Mouse (Mus musculus): ENCODE measurements around the gene Camk2n1. TPM values are rescaled to one million over a fixed set of nuclear protein-coding genes. Genes with fewer than 3 reads are reported as not detected.
A peak's percentile ranks its signal among the peaks of the same experiment; 100 is the strongest.

Gene Camk2n1
- polyA plus RNA-seq, 2 experiments: 2.1 to 7.8 TPM

GRCm38 (mm10) chr4:138426778-138427705 lies 27.1 kb upstream of the Camk2n1 start:
- Histone ChIP-seq H3K27ac (replicated peaks; ENCODE audit: low read depth, low read length) (no peak overlapping the region), H3K4me2 (replicated peaks; ENCODE audit: low read depth, low read length, severe bottlenecking) (0 out of 2 replicates have a peak overlapping the region, but pooled peaks have one; percentile 13), H3K4me1 (ENCODE audit: control insufficient read depth, insufficient read depth, low read length) (no peaks in the 10 kb centered on the region), H3K4me3 (replicated peaks; ENCODE audit: low read length) (no peak overlapping the region), H3K36me3 (ENCODE audit: control insufficient read depth, insufficient read depth, low read length) (no peaks in the 10 kb centered on the region), H3K9ac (ENCODE audit: low read depth, low read length, severe bottlenecking) (no peak overlapping the region), H3K9me3 (ENCODE audit: control insufficient read depth, low read length) (no peaks in the 10 kb centered on the region), H3K27me3 (ENCODE audit: control insufficient read depth, insufficient read depth, low read length) (no peaks in the 10 kb centered on the region)
- ATAC-seq (ENCODE audit: low FRiP score, low read depth) (no peak), DNase-seq (ENCODE audit: low spot score) (peak; percentile 70)
- TF ChIP-seq POLR2A (IDR thresholded peaks at IDR 0.05; ENCODE audit: borderline replicate concordance, extremely low read depth, insufficient read depth, insufficient read length): no peak
- 42% methylated on average over 22 of the region's 22 CpGs for WGBS

- no peak overlapping the region for H3K9ac ChIP-seq (ENCODE audit: low read depth, low read length, severe bottlenecking)
- WGBS: 41% methylated on average over 3 of the region's 3 CpGs
- H3K9me3 ChIP-seq (ENCODE audit: control insufficient read depth, low read length): no peaks in the 10 kb centered on the region
- H3K27ac ChIP-seq (replicated peaks; ENCODE audit: low read depth, low read length): no peak overlapping the region
- H3K27me3 ChIP-seq (ENCODE audit: control insufficient read depth, insufficient read depth, low read length): no peaks in the 10 kb centered on the region
- H3K4me1 ChIP-seq (ENCODE audit: control insufficient read depth, insufficient read depth, low read length): no peaks in the 10 kb centered on the region
- TF ChIP-seq POLR2A (IDR thresholded peaks at IDR 0.05; ENCODE audit: borderline replicate concordance, extremely low read depth, insufficient read depth, insufficient read length): no peak
- no peak for ATAC-seq (ENCODE audit: low FRiP score, low read depth)
- H3K4me3 ChIP-seq (replicated peaks; ENCODE audit: low read length): no peak overlapping the region
- H3K4me2 ChIP-seq (replicated peaks; ENCODE audit: low read depth, low read length, severe bottlenecking): no peak overlapping the region
- H3K36me3 ChIP-seq (ENCODE audit: control insufficient read depth, insufficient read depth, low read length): no peaks in the 10 kb centered on the region
- DNase-seq (ENCODE audit: low spot score): no peak
Observed at GRCm38 (mm10) chr4:138429778-138430177, 24.3 kb upstream of the Camk2n1 start.

GRCm38 (mm10) chr4:138431340-138431739 lies 22.8 kb upstream of the Camk2n1 start:
- Histone ChIP-seq H3K9ac (ENCODE audit: low read depth, low read length, severe bottlenecking) (no peak overlapping the region), H3K4me1 (ENCODE audit: control insufficient read depth, insufficient read depth, low read length) (peaks cover 6% of the 10 kb centered on the region; the same call in 1 of the 2 replicates), H3K4me2 (replicated peaks; ENCODE audit: low read depth, low read length, severe bottlenecking) (no peak overlapping the region), H3K27ac (replicated peaks; ENCODE audit: low read depth, low read length) (no peak overlapping the region), H3K4me3 (replicated peaks; ENCODE audit: low read length) (no peak overlapping the region), H3K36me3 (ENCODE audit: control insufficient read depth, insufficient read depth, low read length) (0 out of 2 replicates have a peak, but pooled peaks cover 2% of the 10 kb centered on the region), H3K9me3 (ENCODE audit: control insufficient read depth, low read length) (no peaks in the 10 kb centered on the region), H3K27me3 (ENCODE audit: control insufficient read depth, insufficient read depth, low read length) (no peaks in the 10 kb centered on the region)
- WGBS: 29% methylated on average over 8 of the region's 8 CpGs
- no peak for ATAC-seq (ENCODE audit: low FRiP score, low read depth)
- peak; percentile 9 for DNase-seq (ENCODE audit: low spot score)
- no peak for TF ChIP-seq POLR2A (IDR thresholded peaks at IDR 0.05; ENCODE audit: borderline replicate concordance, extremely low read depth, insufficient read depth, insufficient read length)

GRCm38 (mm10) chr4:138434347-138435316 lies 19.5 kb upstream of the Camk2n1 start, which contains the start of gene Mul1:
TSS of gene Mul1 (plus strand) at chr4:138434671.
- Histone ChIP-seq H3K9ac (ENCODE audit: low read depth, low read length, severe bottlenecking) (peak within 1 kb of the TSS; percentile 81), H3K27ac (replicated peaks; ENCODE audit: low read depth, low read length) (0 out of 2 replicates have a peak within 1 kb of the TSS, but pooled peaks have one; percentile 2), H3K4me1 (ENCODE audit: control insufficient read depth, insufficient read depth, low read length) (peaks cover 6% of the 10 kb centered on the region; the same call in 1 of the 2 replicates), H3K36me3 (ENCODE audit: control insufficient read depth, insufficient read depth, low read length) (peaks cover 33% of the 10 kb centered on the region), H3K4me2 (replicated peaks; ENCODE audit: low read depth, low read length, severe bottlenecking) (peak within 1 kb of the TSS; percentile 90), H3K27me3 (ENCODE audit: control insufficient read depth, insufficient read depth, low read length) (no peaks in the 10 kb centered on the region), H3K9me3 (ENCODE audit: control insufficient read depth, low read length) (no peaks in the 10 kb centered on the region), H3K4me3 (replicated peaks; ENCODE audit: low read length) (peak within 1 kb of the TSS; percentile 88)
- ATAC-seq (ENCODE audit: low FRiP score, low read depth) (peak; percentile 90), DNase-seq (ENCODE audit: low spot score) (peak; percentile 93)
- 1% methylated on average over 60 of the region's 64 CpGs for WGBS
- TF ChIP-seq POLR2A (IDR thresholded peaks at IDR 0.05; ENCODE audit: borderline replicate concordance, extremely low read depth, insufficient read depth, insufficient read length): peak; percentile 79; the same call in 1 of the 2 replicates

- TF ChIP-seq POLR2A (IDR thresholded peaks at IDR 0.05; ENCODE audit: borderline replicate concordance, extremely low read depth, insufficient read depth, insufficient read length): no peak
- Histone ChIP-seq H3K27me3 (ENCODE audit: control insufficient read depth, insufficient read depth, low read length) (no peaks in the 10 kb centered on the region), H3K9ac (ENCODE audit: low read depth, low read length, severe bottlenecking) (no peak overlapping the region), H3K4me3 (replicated peaks; ENCODE audit: low read length) (no peak overlapping the region), H3K4me2 (replicated peaks; ENCODE audit: low read depth, low read length, severe bottlenecking) (no peak overlapping the region), H3K9me3 (ENCODE audit: control insufficient read depth, low read length) (no peaks in the 10 kb centered on the region), H3K36me3 (ENCODE audit: control insufficient read depth, insufficient read depth, low read length) (peaks cover 59% of the 10 kb centered on the region), H3K27ac (replicated peaks; ENCODE audit: low read depth, low read length) (no peak overlapping the region), H3K4me1 (ENCODE audit: control insufficient read depth, insufficient read depth, low read length) (peaks cover 5% of the 10 kb centered on the region; the same call in 1 of the 2 replicates)
- no peak for DNase-seq (ENCODE audit: low spot score)
- 45% methylated on average over 3 of the region's 3 CpGs for WGBS
- no peak for ATAC-seq (ENCODE audit: low FRiP score, low read depth)
Observed at GRCm38 (mm10) chr4:138440062-138440461, 14.1 kb upstream of the Camk2n1 start.

Measured in limb, embryonic 14.5 days (tissue).